Mouse (Mus musculus): ENCODE results near the gene Golga2.

The Golga2 gene

DNA sequence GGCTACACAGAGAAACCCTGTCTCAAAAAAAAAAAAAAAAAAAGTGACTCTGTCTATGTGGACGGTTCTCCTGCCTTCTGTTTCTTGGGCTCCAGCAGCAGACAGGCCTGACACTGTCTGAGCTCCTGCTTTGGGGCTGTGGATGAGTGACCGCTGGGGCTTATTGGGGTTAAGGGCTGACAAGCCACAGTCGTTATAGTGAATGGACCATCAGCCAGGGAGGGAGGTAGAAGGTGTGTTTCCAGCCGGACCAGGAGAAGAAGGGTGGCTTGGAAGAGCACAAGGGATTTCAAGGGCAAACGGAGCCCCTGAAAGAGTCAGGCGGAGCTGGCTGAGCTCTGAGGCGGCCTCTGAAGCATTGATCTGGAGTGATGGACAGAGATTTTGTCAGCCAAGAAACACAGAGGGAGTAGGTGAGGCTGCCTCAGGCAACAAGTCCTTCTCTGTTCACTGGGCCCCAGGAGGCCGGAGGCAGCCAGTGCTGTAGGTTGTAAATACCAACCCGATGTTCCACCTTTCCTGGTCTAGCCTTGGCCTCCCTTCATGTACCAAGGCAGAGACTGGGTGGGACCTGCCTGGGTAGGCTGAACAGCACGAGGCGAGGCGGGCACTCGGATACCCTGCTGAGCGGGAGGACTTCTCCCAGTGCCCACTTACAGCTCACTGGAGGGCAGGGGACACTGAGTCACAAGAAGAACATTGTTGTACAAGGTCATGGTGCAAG, 57.6 kb downstream of the Golga2 start:
- DNase-seq = no peak

DNA sequence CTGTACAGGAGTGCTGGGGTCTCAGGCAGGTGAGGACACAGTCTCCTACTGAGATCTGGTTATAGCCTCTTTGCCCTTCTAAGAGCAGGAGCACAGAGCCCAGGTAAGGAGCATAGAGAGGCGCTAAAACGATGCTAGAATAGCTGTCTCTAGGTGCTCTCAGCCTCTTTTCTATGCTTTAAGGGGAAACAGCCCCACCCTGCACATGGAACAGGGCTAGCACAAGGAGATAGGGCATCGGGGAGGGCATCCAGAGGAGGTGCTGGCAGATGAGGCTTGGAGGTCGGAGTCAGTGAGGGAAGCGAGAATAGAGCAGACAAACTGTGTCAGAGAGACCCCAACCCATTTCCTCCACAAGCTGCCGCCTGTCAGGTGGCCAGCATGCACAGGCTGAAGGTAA, 59.8 kb downstream of the Golga2 start:
- DNase-seq = no peak

DNA sequence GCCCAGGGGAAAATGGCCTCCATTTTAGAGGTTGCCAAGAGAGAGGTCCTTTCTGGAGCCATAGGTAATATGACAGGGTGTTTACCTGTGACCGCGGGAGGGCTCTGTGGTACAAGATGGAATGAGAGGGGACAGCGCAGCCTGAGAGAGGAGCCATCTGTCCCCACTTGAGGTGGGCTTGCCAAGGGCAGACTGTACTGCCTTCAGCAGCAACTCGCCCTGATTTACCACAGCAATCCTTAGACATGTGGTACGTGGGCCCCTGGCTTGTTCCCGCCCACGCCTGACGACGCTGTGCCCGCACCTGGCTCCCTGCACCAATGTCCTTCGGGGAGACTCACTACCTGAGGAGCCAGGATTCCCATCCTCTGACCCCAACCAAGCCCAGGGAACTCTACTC, 61.1 kb downstream of the Golga2 start:
- no peak for DNase-seq

DNA sequence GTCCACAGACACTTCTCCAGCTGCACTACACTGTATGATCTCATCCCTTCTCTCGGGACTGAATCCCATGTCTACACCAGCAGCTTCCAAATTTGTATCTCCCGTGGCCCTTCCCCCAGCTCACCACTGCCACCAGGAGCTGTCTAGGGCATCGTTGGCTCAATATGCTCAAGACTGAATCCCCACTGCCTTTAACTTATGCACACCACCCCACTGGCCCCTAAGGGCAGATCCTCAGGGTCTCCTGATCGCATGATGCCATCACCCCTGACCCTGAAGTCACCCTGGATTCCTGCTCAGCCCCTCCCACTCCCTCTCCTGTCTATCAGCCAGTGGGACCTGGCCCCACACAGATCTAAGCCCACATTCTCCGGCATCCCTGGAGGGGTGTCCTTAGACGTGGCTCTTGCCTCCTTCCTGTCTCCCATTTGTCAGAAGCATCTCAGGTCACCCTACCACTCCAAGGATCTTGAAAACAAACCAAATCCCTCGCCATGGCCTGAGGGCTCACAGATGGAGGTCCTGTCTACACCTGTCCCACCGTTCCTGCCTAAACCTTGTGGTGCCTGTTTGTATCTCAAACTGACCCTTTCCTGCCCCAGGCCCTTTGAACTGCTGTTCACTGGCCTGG, 62.6 kb downstream of the Golga2 start:
- DNase-seq = no peak

DNA sequence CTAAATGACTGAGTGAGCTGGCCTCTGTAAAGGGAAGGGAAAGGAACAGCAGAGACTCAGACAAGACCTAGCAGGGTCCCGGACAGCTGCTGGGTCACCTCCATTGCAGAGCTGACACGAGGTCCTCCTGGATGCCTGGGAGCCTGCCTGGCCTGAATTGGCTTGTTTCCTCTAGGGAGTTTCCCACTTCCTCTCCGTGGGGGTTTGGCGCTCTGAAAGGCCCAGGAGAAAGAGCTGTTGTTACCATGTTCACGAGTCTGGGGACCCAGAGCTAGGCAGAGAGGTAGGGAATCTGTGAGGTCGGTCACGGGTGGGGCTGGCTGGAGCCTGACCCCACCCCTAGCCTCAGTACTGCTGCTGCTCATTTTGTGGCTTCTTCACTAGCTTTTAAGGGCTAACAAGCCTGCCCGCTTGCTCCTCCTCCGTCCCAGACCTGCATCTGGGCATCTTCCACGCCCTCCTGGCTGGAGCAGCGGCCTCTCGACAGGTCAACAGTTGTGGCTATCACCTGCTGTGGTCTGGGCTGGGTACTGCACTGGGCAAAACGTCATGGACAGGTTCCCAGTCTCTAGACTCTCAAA, 63.4 kb downstream of the Golga2 start:
- DNase-seq = peak in 1 of 2 experiments; percentile 34

DNA sequence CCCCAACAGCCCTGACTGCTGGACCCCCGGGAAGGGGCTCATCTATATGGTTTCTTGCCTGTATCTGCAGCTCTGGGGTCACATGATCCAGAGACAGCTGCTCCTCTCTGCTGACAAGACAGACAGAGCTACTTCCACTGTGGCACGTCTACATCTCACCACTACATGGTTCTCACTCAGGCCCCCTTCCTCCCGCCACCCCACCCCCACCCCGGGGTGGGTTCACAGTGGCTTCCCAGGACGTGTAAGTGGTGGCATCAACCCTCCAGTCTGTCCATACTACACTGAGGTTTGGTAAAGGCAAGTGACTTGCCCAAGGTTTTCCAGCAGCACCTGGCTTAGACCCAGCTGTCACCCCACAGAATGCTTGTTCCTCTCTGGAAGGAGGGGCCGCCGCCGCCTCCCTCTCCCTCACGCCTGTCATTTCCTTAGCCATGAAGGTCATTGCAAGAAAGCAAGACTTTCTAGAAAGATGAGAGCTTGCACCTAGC, 64.3 kb downstream of the Golga2 start:
- DNase-seq = no peak

DNA sequence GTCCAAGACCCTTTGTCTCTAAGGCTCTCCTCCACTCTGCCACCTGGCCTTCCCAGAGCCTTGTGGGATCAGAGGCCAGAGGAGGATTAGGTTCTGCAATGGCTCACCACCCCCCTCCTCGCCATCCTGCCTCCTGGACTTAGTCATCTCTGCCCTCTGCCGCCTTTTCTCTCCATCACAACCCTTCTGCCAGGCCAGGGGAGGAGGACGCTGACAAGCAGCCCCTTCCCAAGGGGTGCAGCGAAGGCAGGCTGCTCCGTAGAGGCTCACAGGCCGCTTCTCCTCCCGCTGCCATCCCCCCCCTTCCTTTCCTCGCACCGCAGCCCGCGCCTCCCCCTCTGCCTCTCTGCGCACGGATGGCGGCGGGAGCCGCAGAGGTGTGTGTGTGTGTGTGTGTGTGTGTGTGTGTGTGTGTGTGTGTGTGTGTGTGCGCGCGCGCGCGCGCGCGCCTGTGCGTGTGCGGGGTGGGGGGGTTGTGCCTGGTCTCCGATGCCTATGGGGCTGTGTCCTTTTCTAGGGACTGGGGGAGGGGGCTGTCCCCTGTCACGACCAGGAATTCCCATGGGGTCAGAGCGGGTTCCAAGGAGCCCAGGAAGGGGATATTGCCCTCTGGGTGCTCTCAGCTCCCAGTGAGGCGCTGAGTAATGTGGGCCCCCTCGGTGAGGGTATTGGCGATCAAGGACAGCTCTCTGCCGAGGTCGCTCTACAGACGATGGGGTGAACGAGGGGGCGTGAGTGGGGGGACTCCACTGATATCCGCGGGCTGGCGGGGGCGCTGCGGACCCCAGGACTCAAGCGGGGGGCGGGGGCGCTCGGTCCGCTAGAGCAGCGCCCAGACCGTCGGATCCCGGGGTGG, 65.2 kb downstream of the Golga2 start, which contains the start of gene Ciz1:
TSS of gene Ciz1 (plus strand) at position 177 of the 856 bp plus-strand sequence.
- DNase-seq = peak; percentile 56 to 71

DNA sequence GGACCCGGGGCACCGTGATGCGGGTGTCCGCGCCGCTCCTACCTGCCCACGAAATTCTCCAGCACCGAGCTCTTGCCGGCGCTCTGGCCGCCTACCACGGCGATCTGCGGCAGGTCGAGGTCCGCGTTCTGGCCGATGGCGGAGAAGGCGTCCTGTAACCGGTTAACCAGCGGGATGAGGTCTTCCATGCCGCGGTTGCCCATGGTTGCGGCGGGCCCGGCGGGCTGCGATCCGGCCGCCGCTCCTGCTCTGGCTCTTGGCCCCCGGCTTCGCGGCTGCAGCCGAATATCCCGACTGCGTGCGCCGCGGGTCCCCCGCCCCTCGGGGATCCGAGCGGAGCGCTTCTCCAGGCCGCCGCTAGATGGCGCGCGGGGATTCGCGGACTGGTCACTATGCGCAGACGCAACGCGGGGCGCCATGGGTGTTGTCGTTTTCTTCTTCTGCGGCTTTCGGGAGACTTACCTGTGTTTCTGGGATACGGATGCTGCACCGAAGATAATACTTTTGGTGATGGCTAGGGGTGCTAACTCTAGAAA, 65.9 kb downstream of the Golga2 start, which contains the start of gene Dnm1:
TSS of gene Dnm1 (minus strand) at position 332 of the 536 bp plus-strand sequence.
- DNase-seq = peak; percentile 94 to 95

DNA sequence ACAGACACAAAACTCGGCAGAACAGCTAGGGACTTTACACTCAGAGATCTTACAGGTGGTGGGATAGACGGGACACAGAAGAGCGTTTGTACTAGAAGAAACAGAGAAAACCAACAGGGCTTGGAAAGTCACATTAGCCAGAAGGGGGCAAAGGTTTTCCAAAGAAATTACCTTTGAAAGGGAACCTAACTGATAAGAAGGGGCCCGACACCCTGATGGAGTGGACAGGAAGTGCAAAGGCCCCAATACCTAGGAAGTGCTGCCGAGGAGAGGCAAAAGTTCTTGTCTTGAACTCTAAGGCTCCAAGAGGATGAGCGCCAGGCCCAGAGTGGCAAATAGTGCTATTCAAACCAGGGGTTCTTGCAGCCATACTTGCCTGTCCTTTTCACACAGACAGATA, 66.7 kb downstream of the Golga2 start:
- DNase-seq = no peak

DNA sequence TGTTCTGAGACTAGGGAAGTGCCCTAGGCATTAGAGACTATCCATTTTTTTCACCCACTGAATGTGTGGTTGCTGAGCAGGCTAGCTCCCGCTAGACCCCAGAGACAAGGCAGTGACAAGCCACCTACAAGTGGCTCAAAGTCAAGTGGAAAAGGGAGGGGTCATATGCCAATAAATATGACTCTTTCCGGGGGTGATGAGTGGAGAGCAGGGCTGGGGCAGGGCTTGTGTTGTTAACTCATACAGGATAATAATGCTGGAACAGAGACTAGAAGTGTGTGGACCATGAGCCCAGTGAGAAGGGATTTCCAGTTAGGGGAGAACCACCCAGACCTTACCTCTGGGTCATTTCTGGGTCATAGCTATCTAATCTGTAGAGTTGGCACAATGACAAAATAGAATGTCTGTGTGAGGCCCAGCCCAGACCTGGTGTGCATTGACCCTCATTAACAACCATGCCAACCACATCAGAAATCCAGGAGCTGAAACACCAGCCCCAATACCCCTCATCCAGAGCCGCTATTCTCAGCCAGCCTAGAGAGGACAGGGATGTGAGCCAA, 67.2 kb downstream of the Golga2 start:
- no peak for DNase-seq

DNA sequence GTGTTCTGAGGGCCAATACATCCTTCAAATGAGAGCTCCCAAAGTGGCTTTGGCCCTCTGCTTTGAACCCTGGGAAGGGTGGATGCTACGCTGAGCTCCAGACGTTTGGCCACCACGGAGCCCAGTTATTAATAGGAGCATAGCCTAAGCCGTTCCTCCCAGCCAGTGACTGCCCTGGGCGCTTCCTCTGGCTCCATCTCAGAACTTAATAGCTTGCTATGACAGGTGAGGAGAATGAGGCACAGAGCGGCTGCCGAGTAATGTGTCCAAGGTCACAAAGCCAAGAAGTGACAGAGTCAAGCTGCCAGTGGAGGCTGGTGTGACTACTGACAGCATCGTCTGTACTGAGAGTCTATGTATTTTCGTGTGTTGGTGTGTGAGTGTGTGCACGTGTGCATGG, 69.0 kb downstream of the Golga2 start:
- no peak for DNase-seq
